Mouse (Mus musculus): ENCODE results near the gene Ccdc142. TPM values are rescaled to one million over a fixed set of nuclear protein-coding genes. Genes with fewer than 3 reads are reported as not detected.

The Ccdc142 gene
- total RNA-seq, 2 experiments from 2014 or later: 0.58 to 0.79 TPM

GRCm38 (mm10) chr6:83083497-83083896 is 17.9 kb upstream of the Ccdc142 start:
- ATAC-seq (replicated peaks; ENCODE audit: poor library complexity): no peak

- no peak for ATAC-seq (replicated peaks; ENCODE audit: poor library complexity)
Observed at GRCm38 (mm10) chr6:83084477-83084876, 16.9 kb upstream of the Ccdc142 start.

GRCm38 (mm10) chr6:83086121-83087035 is 15.0 kb upstream of the Ccdc142 start, which contains the start of gene Lbx2:
Gene Lbx2, plus strand, starts transcription at chr6:83086367.
- ATAC-seq (replicated peaks; ENCODE audit: poor library complexity): peak; percentile 39

GRCm38 (mm10) chr6:83087205-83087925 is 14.0 kb upstream of the Ccdc142 start:
- no peak for ATAC-seq (replicated peaks; ENCODE audit: poor library complexity)

- no peak for ATAC-seq (replicated peaks; ENCODE audit: poor library complexity)
Observed at GRCm38 (mm10) chr6:83087926-83088260, 13.5 kb upstream of the Ccdc142 start.

GRCm38 (mm10) chr6:83092416-83093127 is 8.8 kb upstream of the Ccdc142 start:
- no peak for ATAC-seq (replicated peaks; ENCODE audit: poor library complexity)

- no peak for ATAC-seq (replicated peaks; ENCODE audit: poor library complexity)
Observed at GRCm38 (mm10) chr6:83095968-83096367, 5.4 kb upstream of the Ccdc142 start.

GRCm38 (mm10) chr6:83098411-83098810 is 3.0 kb upstream of the Ccdc142 start:
- ATAC-seq (replicated peaks; ENCODE audit: poor library complexity): no peak

- peak; percentile 70 for ATAC-seq (replicated peaks; ENCODE audit: poor library complexity)
Observed at GRCm38 (mm10) chr6:83101688-83102556, 521 bp downstream of the Ccdc142 start.

- no peak for ATAC-seq (replicated peaks; ENCODE audit: poor library complexity)
Observed at GRCm38 (mm10) chr6:83103130-83103650, 1.8 kb downstream of the Ccdc142 start.

- no peak for ATAC-seq (replicated peaks; ENCODE audit: poor library complexity)
Observed at GRCm38 (mm10) chr6:83104158-83104557, 2.8 kb downstream of the Ccdc142 start.

GRCm38 (mm10) chr6:83107566-83108400 is 6.4 kb downstream of the Ccdc142 start:
- peak; percentile 73 for ATAC-seq (replicated peaks; ENCODE audit: poor library complexity)

- peak; percentile 69 for ATAC-seq (replicated peaks; ENCODE audit: poor library complexity)
Observed at GRCm38 (mm10) chr6:83108762-83109668, 7.6 kb downstream of the Ccdc142 start, which contains the start of gene Mrpl53. Gene Mrpl53, plus strand, starts transcription at chr6:83109040.

- ATAC-seq (replicated peaks; ENCODE audit: poor library complexity): no peak
Observed at GRCm38 (mm10) chr6:83111510-83112136, 10.2 kb downstream of the Ccdc142 start.

GRCm38 (mm10) chr6:83115011-83115671 is 13.7 kb downstream of the Ccdc142 start, which contains the start of gene Mogs:
Gene Mogs, plus strand, starts transcription at chr6:83115496.
- ATAC-seq (replicated peaks; ENCODE audit: poor library complexity): peak; percentile 86

- ATAC-seq (replicated peaks; ENCODE audit: poor library complexity): 0 out of 2 replicates have a peak, but pooled peaks have one; percentile 7
Observed at GRCm38 (mm10) chr6:83115682-83116372, 14.4 kb downstream of the Ccdc142 start.
